Mouse (Mus musculus): ENCODE data around the gene Slc16a10. TPM values are rescaled to one million over a fixed set of nuclear protein-coding genes. Genes with fewer than 3 reads are reported as not detected.

The Slc16a10 gene
- polyA plus RNA-seq, 2 experiments: 5.6 to 9.6 TPM

- no peak overlapping the region for H3K27ac ChIP-seq (replicated peaks; ENCODE audit: low read depth, low read length)
- no peak for TF ChIP-seq POLR2A (IDR thresholded peaks at IDR 0.05; ENCODE audit: borderline replicate concordance, extremely low read depth, insufficient read depth, insufficient read length)
- H3K27me3 ChIP-seq (ENCODE audit: control insufficient read depth, insufficient read depth, low read length): no peaks in the 10 kb centered on the region
- H3K4me3 ChIP-seq (replicated peaks; ENCODE audit: low read length): no peak overlapping the region
- WGBS: 87% methylated on average over 2 of the region's 2 CpGs
- H3K4me2 ChIP-seq (replicated peaks; ENCODE audit: low read depth, low read length, severe bottlenecking): no peak overlapping the region
- ATAC-seq (ENCODE audit: low FRiP score, low read depth) (no peak), DNase-seq (ENCODE audit: low spot score) (no peak)
- H3K9me3 ChIP-seq (ENCODE audit: control insufficient read depth, low read length): no peaks in the 10 kb centered on the region
- no peaks in the 10 kb centered on the region for H3K4me1 ChIP-seq (ENCODE audit: control insufficient read depth, insufficient read depth, low read length)
- H3K36me3 ChIP-seq (ENCODE audit: control insufficient read depth, insufficient read depth, low read length): no peaks in the 10 kb centered on the region
- H3K9ac ChIP-seq (ENCODE audit: low read depth, low read length, severe bottlenecking): no peak overlapping the region
These were observed 91.3 kb downstream of the Slc16a10 start for GRCm38 (mm10) chr10:40050763-40051162.

GRCm38 (mm10) chr10:40041339-40041738, 100.7 kb downstream of the Slc16a10 start:
- DNase-seq (ENCODE audit: low spot score) (no peak), ATAC-seq (ENCODE audit: low FRiP score, low read depth) (no peak)
- WGBS: 27% methylated on average over 4 of the region's 4 CpGs
- H3K9me3 ChIP-seq (ENCODE audit: control insufficient read depth, low read length): no peaks in the 10 kb centered on the region
- H3K27ac ChIP-seq (replicated peaks; ENCODE audit: low read depth, low read length): no peak overlapping the region
- no peaks in the 10 kb centered on the region for H3K27me3 ChIP-seq (ENCODE audit: control insufficient read depth, insufficient read depth, low read length)
- H3K9ac ChIP-seq (ENCODE audit: low read depth, low read length, severe bottlenecking): no peak overlapping the region
- no peak overlapping the region for H3K4me3 ChIP-seq (replicated peaks; ENCODE audit: low read length)
- TF ChIP-seq POLR2A (IDR thresholded peaks at IDR 0.05; ENCODE audit: borderline replicate concordance, extremely low read depth, insufficient read depth, insufficient read length): no peak
- no peaks in the 10 kb centered on the region for H3K36me3 ChIP-seq (ENCODE audit: control insufficient read depth, insufficient read depth, low read length)
- H3K4me1 ChIP-seq (ENCODE audit: control insufficient read depth, insufficient read depth, low read length): no peaks in the 10 kb centered on the region
- H3K4me2 ChIP-seq (replicated peaks; ENCODE audit: low read depth, low read length, severe bottlenecking): no peak overlapping the region

DNA sequence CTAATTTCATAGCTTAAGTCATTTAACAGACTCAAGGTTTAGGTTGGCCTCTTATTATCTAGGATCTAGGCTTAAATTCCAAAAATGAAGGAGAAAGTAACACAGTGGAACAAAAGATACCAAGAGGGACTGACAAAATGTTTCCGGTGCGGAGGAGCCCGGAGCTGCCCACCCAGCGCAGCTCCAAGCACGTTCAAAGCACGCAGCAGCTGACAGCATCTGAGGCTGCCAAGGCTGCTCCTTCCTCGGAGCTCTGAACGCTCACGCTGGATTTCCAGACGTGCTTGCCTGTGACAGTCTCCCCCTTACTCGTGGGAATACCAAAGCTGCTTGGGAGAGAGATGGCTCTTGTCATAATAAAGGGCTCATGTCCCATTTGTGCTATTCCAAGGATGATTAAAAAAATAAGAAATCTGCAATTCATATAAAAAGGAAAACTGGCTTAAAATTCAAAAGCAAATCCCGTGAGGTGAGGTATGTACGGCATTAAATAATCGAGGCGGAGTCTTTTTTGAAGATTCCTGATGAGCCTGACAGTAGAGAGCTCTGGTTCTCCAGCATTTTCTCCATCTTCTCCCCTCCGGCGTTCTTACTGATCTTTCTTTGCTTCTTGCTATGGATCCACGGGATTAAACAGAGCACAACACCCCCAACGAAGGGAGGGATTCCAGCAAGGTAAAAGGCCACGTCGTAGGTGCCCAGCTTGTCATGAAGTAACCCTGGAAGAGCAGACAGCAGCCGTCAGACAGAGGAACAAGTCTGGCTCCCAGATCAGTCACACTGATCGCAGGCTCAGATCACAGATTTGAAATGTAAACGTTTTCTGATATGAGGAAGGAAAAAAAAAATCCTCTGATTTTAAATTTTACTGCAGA, 105.1 kb downstream of the Slc16a10 start:
- Histone ChIP-seq H3K27me3 (ENCODE audit: control insufficient read depth, insufficient read depth, low read length) (no peaks in the 10 kb centered on the region), H3K36me3 (ENCODE audit: control insufficient read depth, insufficient read depth, low read length) (no peaks in the 10 kb centered on the region), H3K9ac (ENCODE audit: low read depth, low read length, severe bottlenecking) (no peak overlapping the region), H3K4me2 (replicated peaks; ENCODE audit: low read depth, low read length, severe bottlenecking) (no peak overlapping the region), H3K9me3 (ENCODE audit: control insufficient read depth, low read length) (no peaks in the 10 kb centered on the region), H3K27ac (replicated peaks; ENCODE audit: low read depth, low read length) (no peak overlapping the region), H3K4me1 (ENCODE audit: control insufficient read depth, insufficient read depth, low read length) (no peaks in the 10 kb centered on the region), H3K4me3 (replicated peaks; ENCODE audit: low read length) (no peak overlapping the region)
- DNase-seq (ENCODE audit: low spot score) (no peak), ATAC-seq (ENCODE audit: low FRiP score, low read depth) (no peak)
- WGBS: 74% methylated on average over 24 of the region's 24 CpGs
- no peak for TF ChIP-seq POLR2A (IDR thresholded peaks at IDR 0.05; ENCODE audit: borderline replicate concordance, extremely low read depth, insufficient read depth, insufficient read length)

GRCm38 (mm10) chr10:40034956-40035355, 107.1 kb downstream of the Slc16a10 start:
- Histone ChIP-seq H3K4me3 (replicated peaks; ENCODE audit: low read length) (no peak overlapping the region), H3K4me1 (ENCODE audit: control insufficient read depth, insufficient read depth, low read length) (no peaks in the 10 kb centered on the region), H3K27ac (replicated peaks; ENCODE audit: low read depth, low read length) (no peak overlapping the region), H3K27me3 (ENCODE audit: control insufficient read depth, insufficient read depth, low read length) (no peaks in the 10 kb centered on the region), H3K9me3 (ENCODE audit: control insufficient read depth, low read length) (no peaks in the 10 kb centered on the region), H3K9ac (ENCODE audit: low read depth, low read length, severe bottlenecking) (no peak overlapping the region), H3K4me2 (replicated peaks; ENCODE audit: low read depth, low read length, severe bottlenecking) (no peak overlapping the region), H3K36me3 (ENCODE audit: control insufficient read depth, insufficient read depth, low read length) (no peaks in the 10 kb centered on the region)
- 96% methylated on average over 6 of the region's 6 CpGs for WGBS
- no peak for ATAC-seq (ENCODE audit: low FRiP score, low read depth)
- DNase-seq (ENCODE audit: low spot score): no peak
- TF ChIP-seq POLR2A (IDR thresholded peaks at IDR 0.05; ENCODE audit: borderline replicate concordance, extremely low read depth, insufficient read depth, insufficient read length): no peak

DNA sequence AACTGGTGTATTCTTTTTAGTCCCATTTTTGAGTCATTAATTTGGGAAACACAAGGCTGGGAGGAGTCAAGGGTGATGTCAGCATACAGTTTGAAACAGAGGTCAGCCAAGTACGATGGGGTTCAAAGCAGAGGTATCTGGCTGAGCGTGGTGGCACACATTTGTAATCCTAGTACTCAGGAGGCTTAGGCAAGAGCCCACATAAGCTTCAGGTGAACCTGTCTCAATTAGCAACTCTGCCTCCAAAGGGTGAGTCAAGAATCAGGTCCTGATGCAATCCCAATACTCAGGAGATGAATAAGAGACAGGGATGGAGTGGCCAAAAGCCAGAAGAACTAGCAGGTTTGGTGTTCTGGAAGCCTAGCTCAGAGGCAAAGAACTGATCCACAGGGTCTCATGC, 109.2 kb downstream of the Slc16a10 start:
- Histone ChIP-seq H3K9ac (ENCODE audit: low read depth, low read length, severe bottlenecking) (no peak overlapping the region), H3K4me2 (replicated peaks; ENCODE audit: low read depth, low read length, severe bottlenecking) (no peak overlapping the region), H3K36me3 (ENCODE audit: control insufficient read depth, insufficient read depth, low read length) (no peaks in the 10 kb centered on the region), H3K27ac (replicated peaks; ENCODE audit: low read depth, low read length) (no peak overlapping the region), H3K27me3 (ENCODE audit: control insufficient read depth, insufficient read depth, low read length) (no peaks in the 10 kb centered on the region), H3K9me3 (ENCODE audit: control insufficient read depth, low read length) (no peaks in the 10 kb centered on the region), H3K4me1 (ENCODE audit: control insufficient read depth, insufficient read depth, low read length) (no peaks in the 10 kb centered on the region), H3K4me3 (replicated peaks; ENCODE audit: low read length) (no peak overlapping the region)
- DNase-seq (ENCODE audit: low spot score) (no peak), ATAC-seq (ENCODE audit: low FRiP score, low read depth) (no peak)
- TF ChIP-seq POLR2A (IDR thresholded peaks at IDR 0.05; ENCODE audit: borderline replicate concordance, extremely low read depth, insufficient read depth, insufficient read length): no peak
- 72% methylated on average over 2 of the region's 2 CpGs for WGBS

Measured in limb, embryonic 14.5 days (tissue).